Mouse (Mus musculus): ENCODE measurements at regions not wholly inside any gene's neighbourhood (a gene's known extent, or its start where the extent isn't known, plus 50 kb on each side); places are given as distances from the start of the nearest gene placed in this dataset.

GRCm38 (mm10) chr8:11970515-11970914, 130.2 kb downstream of the Tex29 start:
- H3K27me3 ChIP-seq (replicated peaks) = peaks cover 38% of the 10 kb centered on the region
- in situ Hi-C loops (cut with MboI; ENCODE audit: low pct_ligation_motif_present, low pct_unique_long_range_greater_than_20kb, low sequenced_read_pairs) (loop anchor here (25.0 kb wide), 1 partner anchor 592 kb away; the partner anchor contains the start of gene Spaca7), dilution Hi-C loops (cut with MboI; ENCODE audit: extremely low pct_ligation_motif_present, extremely low pct_unique_long_range_greater_than_20kb, low sequenced_read_pairs) (no loop called here)

GRCm38 (mm10) chr8:11973436-11973835, 133.2 kb downstream of the Tex29 start:
- Histone ChIP-seq H3K4me1 (ENCODE audit: control insufficient read depth in 1 of 2, insufficient read depth in 2 of 2) (no peaks in the 10 kb centered on the region), H3K27ac (ENCODE audit: insufficient read depth, low read depth) (no peak overlapping the region), H3K27me3 (replicated peaks) (peaks cover 53% of the 10 kb centered on the region), H3K79me2 (replicated peaks; ENCODE audit: control insufficient read depth, extremely low read depth, insufficient read depth, poor library complexity, severe bottlenecking) (no peaks in the 10 kb centered on the region), H3K9me3 (replicated peaks; ENCODE audit: low read length) (no peaks in the 10 kb centered on the region), H3K9ac (ENCODE audit: insufficient read depth, low read depth) (no peak overlapping the region), H3K4me2 (ENCODE audit: insufficient read depth, low read depth, poor library complexity, severe bottlenecking) (no peak overlapping the region), H3K4me3 (replicated peaks in 1 of 3; ENCODE audit: low read depth in 2 of 3, low read length in 2 of 3, poor library complexity in 1 of 3) (no peak overlapping the region), H3K36me3 (replicated peaks in 1 of 2; ENCODE audit: control insufficient read depth in 1 of 2, insufficient read depth in 1 of 2, low read length in 1 of 2) (peaks cover 0 to 1% of the 10 kb centered on the region in 2 experiments)
- no peak for DNase-seq (ENCODE audit: extremely low read depth)
- in situ Hi-C loops (cut with MboI; ENCODE audit: low pct_ligation_motif_present, low pct_unique_long_range_greater_than_20kb, low sequenced_read_pairs) = loop anchor here (25.0 kb wide), 1 partner anchor 589 kb away; the partner anchor contains the start of gene Spaca7
- TF ChIP-seq RAD21 (IDR thresholded peaks at IDR 0.05; ENCODE audit: low read depth, low read length) (no peak), CHD1 (IDR thresholded peaks at IDR 0.05; ENCODE audit: low read depth, low read length) (no peak), MAX (IDR thresholded peaks at IDR 0.05; ENCODE audit: low read length) (no peak), USF2 (conservative IDR thresholded peaks at IDR 0.05; ENCODE audit: low read depth, low read length) (no peak), TBP (conservative IDR thresholded peaks at IDR 0.05; ENCODE audit: low read depth, low read length) (no peak), GABPA (IDR thresholded peaks at IDR 0.05; ENCODE audit: insufficient replicate concordance, low read depth, low read length) (no peak), POLR2A (IDR thresholded peaks at IDR 0.05; ENCODE audit: low read depth, low read length) (no peak), IRF4 (IDR thresholded peaks at IDR 0.05; ENCODE audit: low read depth, low read length) (no peak), BHLHE40 (IDR thresholded peaks at IDR 0.05; ENCODE audit: low read depth, low read length) (no peak), ZKSCAN1 (IDR thresholded peaks at IDR 0.05; ENCODE audit: borderline replicate concordance, low read depth, low read length) (no peak), POLR2AphosphoS2 (IDR thresholded peaks at IDR 0.05; ENCODE audit: low read depth, low read length) (no peak), CHD2 (IDR thresholded peaks at IDR 0.05; ENCODE audit: low read length) (no peak), KAT2A (IDR thresholded peaks at IDR 0.05; ENCODE audit: insufficient replicate concordance, low read length) (no peak), ETS1 (conservative IDR thresholded peaks at IDR 0.05; ENCODE audit: low read depth, low read length) (no peak), EP300 (IDR thresholded peaks at IDR 0.05; ENCODE audit: low read length) (no peak)
- dilution Hi-C loops (cut with MboI; ENCODE audit: extremely low pct_ligation_motif_present, extremely low pct_unique_long_range_greater_than_20kb, low sequenced_read_pairs) = no loop called here

More at GRCm38 (mm10) chr8:11970515-11970914, 130.2 kb downstream of the Tex29 start:
- H3K9me3 ChIP-seq (replicated peaks; ENCODE audit: low read length) = no peaks in the 10 kb centered on the region
- no peak for DNase-seq (ENCODE audit: extremely low read depth)
- no peak overlapping the region for H3K4me2 ChIP-seq (ENCODE audit: insufficient read depth, low read depth, poor library complexity, severe bottlenecking)
- no peak overlapping the region for H3K27ac ChIP-seq (ENCODE audit: insufficient read depth, low read depth)
- H3K9ac ChIP-seq (ENCODE audit: insufficient read depth, low read depth) = no peak overlapping the region
- TF ChIP-seq ZMIZ1 (IDR thresholded peaks at IDR 0.05; ENCODE audit: low read depth, low read length) (no peak), MXI1 (IDR thresholded peaks at IDR 0.05; ENCODE audit: low read depth, low read length) (no peak), TCF12 (IDR thresholded peaks at IDR 0.05; ENCODE audit: low read depth, low read length) (no peak)
- no peaks in the 10 kb centered on the region for H3K4me1 ChIP-seq (ENCODE audit: control insufficient read depth in 1 of 2, insufficient read depth in 2 of 2)
- H3K4me3 ChIP-seq (replicated peaks in 1 of 3; ENCODE audit: low read depth in 2 of 3, low read length in 2 of 3, poor library complexity in 1 of 3) = no peak overlapping the region
- no peaks in the 10 kb centered on the region for H3K79me2 ChIP-seq (replicated peaks; ENCODE audit: control insufficient read depth, extremely low read depth, insufficient read depth, poor library complexity, severe bottlenecking)
- peaks cover 0 to 1% of the 10 kb centered on the region in 2 experiments for H3K36me3 ChIP-seq (replicated peaks in 1 of 2; ENCODE audit: control insufficient read depth in 1 of 2, insufficient read depth in 1 of 2, low read length in 1 of 2)
